Mouse (Mus musculus): Measurements from ENCODE around the gene Cspg5. TPM values are rescaled to one million over a fixed set of nuclear protein-coding genes. Genes with fewer than 3 reads are reported as not detected.

The Cspg5 gene
- polyA plus RNA-seq, 1 experiment from 2014 or later, result 115 TPM

DNA sequence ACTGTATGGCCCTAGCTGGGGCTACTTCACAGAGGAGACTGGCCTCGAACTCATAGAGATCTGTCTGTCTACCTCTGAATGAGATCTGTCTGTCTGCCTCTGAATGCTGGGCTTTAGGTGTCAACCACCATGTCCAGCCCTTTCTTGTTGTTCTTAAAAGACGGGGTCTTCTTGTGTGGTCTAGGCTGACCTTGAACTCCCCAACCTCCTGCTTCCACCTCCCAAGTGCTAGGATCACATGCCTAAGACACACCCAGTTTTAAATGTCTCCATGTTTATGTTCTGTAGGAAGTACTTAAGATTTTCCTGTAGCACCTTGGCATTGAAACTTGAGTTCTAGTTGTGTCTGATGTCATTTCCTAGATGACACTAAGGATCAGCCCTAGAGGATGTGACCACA is 5.3 kb downstream of the Cspg5 start:
- Histone ChIP-seq H3K4me1 (replicated peaks; ENCODE audit: control insufficient read depth, insufficient read depth, low read length) (peaks cover 49% of the 10 kb centered on the region), H3K4me2 (ENCODE audit: low read length) (0 out of 2 replicates have a peak overlapping the region, but pooled peaks have one; percentile 7), H3K9me3 (ENCODE audit: control insufficient read depth, low read length) (no peaks in the 10 kb centered on the region), H3K27ac (ENCODE audit: low read length) (peak overlapping the region; percentile 91), H3K4me3 (replicated peaks; ENCODE audit: low read length) (no peak overlapping the region), H3K36me3 (ENCODE audit: control insufficient read depth, insufficient read depth) (no peaks in the 10 kb centered on the region), H3K27me3 (replicated peaks; ENCODE audit: control insufficient read depth, insufficient read depth, low read length) (no peaks in the 10 kb centered on the region), H3K9ac (replicated peaks; ENCODE audit: low read depth, low read length) (no peak overlapping the region)
- WGBS, result 75% methylated on average over 2 of the region's 2 CpGs
- ATAC-seq, result no peak

DNA sequence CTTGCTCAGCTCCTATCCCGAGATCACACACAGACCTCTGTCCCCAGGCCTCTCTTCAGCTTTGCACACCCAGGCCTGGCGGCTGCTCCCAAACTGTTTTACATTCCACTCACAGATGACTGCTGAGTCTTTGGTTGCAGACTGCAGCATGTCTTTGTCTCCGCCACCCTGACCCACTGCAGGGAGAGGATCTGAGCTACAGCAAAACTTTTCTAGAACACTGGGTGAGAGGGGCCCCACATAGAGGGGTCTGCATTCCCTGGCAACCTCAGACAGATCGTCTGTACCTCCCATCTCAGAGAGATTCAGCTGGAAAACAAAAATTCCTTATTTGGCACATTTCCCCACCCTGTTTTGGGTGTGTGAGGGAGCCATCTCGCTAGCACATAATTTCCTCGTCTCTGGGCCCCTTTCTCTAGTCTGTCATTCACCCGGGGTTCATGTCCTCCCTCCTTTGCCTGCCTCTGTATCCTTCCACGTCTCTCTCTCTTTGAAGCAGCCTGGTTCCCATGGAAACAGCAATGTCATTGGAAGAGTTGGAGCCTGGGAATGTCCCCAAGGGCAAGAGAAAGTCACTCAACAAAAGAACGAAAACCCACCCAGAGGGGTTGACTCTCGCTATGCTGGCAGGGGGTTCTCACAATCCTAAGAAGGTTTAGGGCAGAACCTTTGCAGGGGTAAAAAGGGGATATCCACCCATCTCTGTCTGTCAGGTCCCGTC is 6.4 kb downstream of the Cspg5 start:
- 3% methylated on average over 11 of the region's 11 CpGs for WGBS
- H3K27ac ChIP-seq (ENCODE audit: low read length), result peak overlapping the region; percentile 91
- peak overlapping the region; percentile 32 for H3K4me2 ChIP-seq (ENCODE audit: low read length)
- H3K4me1 ChIP-seq (replicated peaks; ENCODE audit: control insufficient read depth, insufficient read depth, low read length), result peaks cover 42% of the 10 kb centered on the region
- peak overlapping the region; percentile 38 for H3K9ac ChIP-seq (replicated peaks; ENCODE audit: low read depth, low read length)
- peak; percentile 82 for ATAC-seq
- no peaks in the 10 kb centered on the region for H3K27me3 ChIP-seq (replicated peaks; ENCODE audit: control insufficient read depth, insufficient read depth, low read length)
- 0 out of 2 replicates have a peak overlapping the region, but pooled peaks have one; percentile 1 for H3K4me3 ChIP-seq (replicated peaks; ENCODE audit: low read length)
- no peaks in the 10 kb centered on the region for H3K9me3 ChIP-seq (ENCODE audit: control insufficient read depth, low read length)
- no peaks in the 10 kb centered on the region for H3K36me3 ChIP-seq (ENCODE audit: control insufficient read depth, insufficient read depth)

DNA sequence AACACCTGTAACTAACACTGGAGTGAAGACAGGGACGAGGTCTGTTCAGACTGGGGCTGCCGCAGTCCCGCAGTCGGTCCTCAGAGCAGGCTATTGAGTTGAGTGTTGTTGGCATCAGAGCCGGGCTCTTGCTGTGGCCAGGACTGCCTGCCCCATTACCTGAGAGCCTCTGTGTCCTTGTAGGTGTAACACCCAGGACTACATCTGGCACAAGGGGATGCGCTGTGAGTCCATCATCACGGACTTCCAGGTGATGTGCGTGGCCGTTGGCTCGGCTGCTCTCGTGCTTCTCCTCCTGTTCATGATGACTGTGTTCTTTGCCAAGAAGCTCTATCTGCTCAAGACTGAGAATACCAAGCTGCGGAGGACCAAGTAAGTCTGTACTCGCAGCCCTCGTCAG is 7.2 kb downstream of the Cspg5 start:
- H3K9ac ChIP-seq (replicated peaks; ENCODE audit: low read depth, low read length), result no peak overlapping the region
- no peak for ATAC-seq
- peaks cover 49% of the 10 kb centered on the region for H3K4me1 ChIP-seq (replicated peaks; ENCODE audit: control insufficient read depth, insufficient read depth, low read length)
- H3K9me3 ChIP-seq (ENCODE audit: control insufficient read depth, low read length), result no peaks in the 10 kb centered on the region
- peak overlapping the region; percentile 91 for H3K27ac ChIP-seq (ENCODE audit: low read length)
- peak overlapping the region; percentile 32 for H3K4me2 ChIP-seq (ENCODE audit: low read length)
- WGBS, result 62% methylated on average over 14 of the region's 14 CpGs
- no peaks in the 10 kb centered on the region for H3K27me3 ChIP-seq (replicated peaks; ENCODE audit: control insufficient read depth, insufficient read depth, low read length)
- H3K36me3 ChIP-seq (ENCODE audit: control insufficient read depth, insufficient read depth), result no peaks in the 10 kb centered on the region
- no peak overlapping the region for H3K4me3 ChIP-seq (replicated peaks; ENCODE audit: low read length)

DNA sequence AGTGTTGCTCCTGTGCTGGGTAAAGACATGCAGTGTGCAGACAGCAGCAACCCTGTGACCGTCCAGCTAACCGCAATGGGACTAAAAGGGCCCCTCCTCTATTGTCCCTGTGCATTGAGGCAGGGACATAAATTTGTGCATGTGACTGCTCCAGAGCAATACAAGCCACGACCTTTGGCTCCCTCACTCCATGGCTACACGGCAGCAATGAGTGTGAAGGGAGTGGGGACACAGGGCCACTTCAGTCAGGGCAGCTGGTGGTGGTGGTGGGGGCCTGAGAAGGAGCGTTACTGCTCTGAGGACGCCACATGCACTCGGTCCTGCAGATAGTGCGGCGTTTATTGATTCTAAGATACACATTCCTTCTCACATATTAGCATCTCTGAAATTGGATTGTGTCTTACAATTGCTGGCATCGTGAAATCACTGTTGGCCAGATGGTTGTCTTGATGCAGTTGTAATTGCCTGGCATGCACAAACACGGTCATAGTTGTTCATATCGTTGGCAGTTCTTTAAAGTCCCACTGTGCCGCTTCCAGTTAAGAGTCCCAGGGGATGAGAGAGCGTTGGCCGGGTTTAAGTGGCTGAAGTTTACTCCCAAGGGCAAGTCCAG is 11.9 kb downstream of the Cspg5 start:
- Histone ChIP-seq H3K9me3 (ENCODE audit: control insufficient read depth, low read length) (no peaks in the 10 kb centered on the region), H3K4me2 (ENCODE audit: low read length) (no peak overlapping the region), H3K4me1 (replicated peaks; ENCODE audit: control insufficient read depth, insufficient read depth, low read length) (peaks cover 24% of the 10 kb centered on the region), H3K9ac (replicated peaks; ENCODE audit: low read depth, low read length) (no peak overlapping the region), H3K4me3 (replicated peaks; ENCODE audit: low read length) (no peak overlapping the region), H3K27me3 (replicated peaks; ENCODE audit: control insufficient read depth, insufficient read depth, low read length) (no peaks in the 10 kb centered on the region), H3K27ac (ENCODE audit: low read length) (no peak overlapping the region; the same call in 1 of the 2 replicates), H3K36me3 (ENCODE audit: control insufficient read depth, insufficient read depth) (peaks cover 2% of the 10 kb centered on the region; the same call in 1 of the 2 replicates)
- peak; percentile 81 for ATAC-seq
- WGBS, result 21% methylated on average over 15 of the region's 15 CpGs

DNA sequence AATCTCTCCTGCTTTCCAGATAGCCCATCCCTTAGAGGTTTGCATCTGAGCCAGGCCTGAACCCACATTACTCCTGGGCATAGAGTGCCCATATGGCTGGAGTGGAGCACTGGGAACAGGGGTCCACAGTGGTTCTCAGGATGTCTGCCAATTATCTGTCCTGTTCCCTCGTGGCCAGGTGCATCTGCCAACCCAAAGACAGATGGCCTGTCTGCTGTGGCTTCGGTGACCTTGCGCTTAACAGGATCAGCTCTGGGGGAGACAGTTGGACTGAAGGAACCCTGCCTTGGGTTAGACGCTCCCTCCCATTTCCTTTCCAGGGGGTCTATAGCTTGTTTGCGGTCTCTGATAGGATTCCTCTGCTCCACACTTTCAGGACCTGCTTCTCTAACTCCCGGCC is 15.1 kb downstream of the Cspg5 start:
- whole genome bisulfite sequencing, result 86% methylated on average over 6 of the region's 6 CpGs
- Histone ChIP-seq H3K27me3 (replicated peaks; ENCODE audit: control insufficient read depth, insufficient read depth, low read length) (no peaks in the 10 kb centered on the region), H3K9ac (replicated peaks; ENCODE audit: low read depth, low read length) (no peak overlapping the region), H3K4me1 (replicated peaks; ENCODE audit: control insufficient read depth, insufficient read depth, low read length) (peaks cover 15% of the 10 kb centered on the region), H3K4me2 (ENCODE audit: low read length) (no peak overlapping the region), H3K4me3 (replicated peaks; ENCODE audit: low read length) (no peak overlapping the region), H3K36me3 (ENCODE audit: control insufficient read depth, insufficient read depth) (peaks cover 5% of the 10 kb centered on the region), H3K27ac (ENCODE audit: low read length) (no peak overlapping the region), H3K9me3 (ENCODE audit: control insufficient read depth, low read length) (no peaks in the 10 kb centered on the region)
- no peak for ATAC-seq

DNA sequence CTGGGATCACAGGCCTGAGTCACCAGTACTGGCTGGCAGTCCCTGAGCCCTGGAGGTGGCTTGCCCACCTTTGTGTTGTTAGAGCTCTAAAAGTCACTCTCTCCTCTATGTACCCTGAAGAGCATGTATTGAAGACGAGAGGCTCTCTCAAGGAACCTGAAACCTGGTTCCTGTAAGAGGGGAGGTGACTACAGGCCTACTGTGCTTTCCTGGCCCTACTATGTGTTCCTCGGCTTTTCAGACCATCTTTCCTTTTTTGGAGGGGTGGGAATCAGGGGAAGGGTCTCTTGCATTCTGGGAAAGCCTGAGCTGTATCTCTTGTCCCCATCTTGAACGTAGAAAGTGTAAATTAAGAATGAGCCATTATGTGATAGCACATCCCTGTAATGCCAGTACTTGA is 15.5 kb downstream of the Cspg5 start:
- no peak overlapping the region for H3K27ac ChIP-seq (ENCODE audit: low read length)
- WGBS, result 92% methylated on average over 3 of the region's 3 CpGs
- peaks cover 15% of the 10 kb centered on the region for H3K4me1 ChIP-seq (replicated peaks; ENCODE audit: control insufficient read depth, insufficient read depth, low read length)
- peaks cover 5% of the 10 kb centered on the region for H3K36me3 ChIP-seq (ENCODE audit: control insufficient read depth, insufficient read depth)
- no peak overlapping the region for H3K9ac ChIP-seq (replicated peaks; ENCODE audit: low read depth, low read length)
- ATAC-seq, result no peak
- no peaks in the 10 kb centered on the region for H3K27me3 ChIP-seq (replicated peaks; ENCODE audit: control insufficient read depth, insufficient read depth, low read length)
- no peaks in the 10 kb centered on the region for H3K9me3 ChIP-seq (ENCODE audit: control insufficient read depth, low read length)
- no peak overlapping the region for H3K4me3 ChIP-seq (replicated peaks; ENCODE audit: low read length)
- no peak overlapping the region for H3K4me2 ChIP-seq (ENCODE audit: low read length)

DNA sequence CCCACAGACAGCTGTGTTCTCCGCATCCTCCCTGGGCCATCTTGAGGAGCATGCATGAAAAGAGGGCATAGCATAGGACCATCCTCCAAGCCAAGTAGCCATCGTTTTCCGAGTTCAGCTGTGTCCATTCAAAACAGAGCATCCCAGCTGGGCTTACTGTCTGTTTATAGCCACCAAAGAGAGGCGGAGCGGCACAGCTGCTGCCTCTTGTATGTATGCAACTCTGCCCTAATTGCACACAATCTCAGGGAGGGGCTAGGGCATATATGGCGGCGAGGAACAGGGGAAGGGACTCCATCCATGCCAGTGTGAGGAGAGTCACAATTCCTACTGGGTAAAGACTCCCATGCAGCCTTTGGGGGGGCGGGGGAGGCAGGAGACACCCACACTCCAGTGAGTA is 19.6 kb downstream of the Cspg5 start:
- H3K4me2 ChIP-seq (ENCODE audit: low read length), result no peak overlapping the region
- 0 out of 2 replicates have a peak, but pooled peaks have one; percentile 40 for ATAC-seq
- H3K4me3 ChIP-seq (replicated peaks; ENCODE audit: low read length), result no peak overlapping the region
- H3K36me3 ChIP-seq (ENCODE audit: control insufficient read depth, insufficient read depth), result peaks cover 5% of the 10 kb centered on the region
- H3K27ac ChIP-seq (ENCODE audit: low read length), result no peak overlapping the region
- no peak overlapping the region for H3K9ac ChIP-seq (replicated peaks; ENCODE audit: low read depth, low read length)
- no peaks in the 10 kb centered on the region for H3K27me3 ChIP-seq (replicated peaks; ENCODE audit: control insufficient read depth, insufficient read depth, low read length)
- no peaks in the 10 kb centered on the region for H3K4me1 ChIP-seq (replicated peaks; ENCODE audit: control insufficient read depth, insufficient read depth, low read length)
- no peaks in the 10 kb centered on the region for H3K9me3 ChIP-seq (ENCODE audit: control insufficient read depth, low read length)
- WGBS, result 80% methylated on average over 8 of the region's 8 CpGs

DNA sequence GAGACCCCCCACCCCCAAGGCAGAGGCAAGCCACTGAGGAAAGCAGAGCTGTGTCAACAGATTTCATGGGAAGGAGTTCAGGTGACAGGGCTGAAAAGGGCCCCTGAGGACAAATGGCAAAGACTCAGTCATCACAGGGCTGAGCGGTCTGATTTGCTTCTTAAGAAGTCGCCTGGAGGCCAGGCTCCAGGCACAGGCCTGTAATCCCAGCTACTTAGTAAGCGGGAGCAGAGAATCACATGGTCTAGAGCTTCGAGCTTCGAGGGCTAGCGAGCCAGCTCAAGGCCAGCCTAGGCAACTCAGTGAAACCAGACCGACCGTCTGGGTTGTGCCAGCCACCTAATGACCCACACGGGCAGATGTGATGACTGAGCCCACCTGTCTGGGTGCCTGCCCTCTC is 21.4 kb downstream of the Cspg5 start:
- H3K4me3 ChIP-seq (replicated peaks; ENCODE audit: low read length), result no peak overlapping the region
- no peak for ATAC-seq
- H3K4me2 ChIP-seq (ENCODE audit: low read length), result no peak overlapping the region
- peaks cover 5% of the 10 kb centered on the region for H3K36me3 ChIP-seq (ENCODE audit: control insufficient read depth, insufficient read depth)
- H3K4me1 ChIP-seq (replicated peaks; ENCODE audit: control insufficient read depth, insufficient read depth, low read length), result no peaks in the 10 kb centered on the region
- H3K27me3 ChIP-seq (replicated peaks; ENCODE audit: control insufficient read depth, insufficient read depth, low read length), result no peaks in the 10 kb centered on the region
- H3K9me3 ChIP-seq (ENCODE audit: control insufficient read depth, low read length), result no peaks in the 10 kb centered on the region
- no peak overlapping the region for H3K27ac ChIP-seq (ENCODE audit: low read length)
- 75% methylated on average over 9 of the region's 9 CpGs for WGBS
- H3K9ac ChIP-seq (replicated peaks; ENCODE audit: low read depth, low read length), result no peak overlapping the region

DNA sequence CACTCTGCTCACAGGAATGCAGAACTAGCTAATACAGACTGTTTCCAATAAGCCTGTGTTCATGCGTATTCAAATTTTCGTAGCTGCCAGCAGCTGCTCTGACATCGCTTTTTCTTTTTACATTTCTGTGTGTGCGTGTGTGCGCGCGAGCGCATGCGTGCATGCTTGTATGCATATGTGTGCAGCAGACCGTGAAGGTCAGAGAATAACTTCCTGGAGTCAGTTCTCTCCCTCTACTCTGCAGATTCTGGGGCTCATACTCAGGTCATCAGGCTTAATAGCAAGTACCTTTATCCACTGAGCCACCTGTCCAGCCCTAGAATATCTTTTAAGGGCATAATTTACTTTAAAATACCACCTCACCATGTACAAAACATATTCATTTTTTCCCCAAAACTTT is 24.8 kb downstream of the Cspg5 start:
- 89% methylated on average over 10 of the region's 10 CpGs for WGBS
- Histone ChIP-seq H3K4me1 (replicated peaks; ENCODE audit: control insufficient read depth, insufficient read depth, low read length) (no peaks in the 10 kb centered on the region), H3K4me2 (ENCODE audit: low read length) (no peak overlapping the region), H3K9me3 (ENCODE audit: control insufficient read depth, low read length) (no peaks in the 10 kb centered on the region), H3K4me3 (replicated peaks; ENCODE audit: low read length) (no peak overlapping the region), H3K27me3 (replicated peaks; ENCODE audit: control insufficient read depth, insufficient read depth, low read length) (no peaks in the 10 kb centered on the region), H3K36me3 (ENCODE audit: control insufficient read depth, insufficient read depth) (no peaks in the 10 kb centered on the region), H3K9ac (replicated peaks; ENCODE audit: low read depth, low read length) (no peak overlapping the region), H3K27ac (ENCODE audit: low read length) (no peak overlapping the region)
- no peak for ATAC-seq

All from forebrain, embryonic 16.5 days (tissue).